Mouse (Mus musculus): ENCODE data around the gene Parp8.

GRCm38 (mm10) chr13:117006638-117007037, 18.7 kb downstream of the Parp8 start:
- no peak for TF ChIP-seq CTCF (IDR thresholded peaks at IDR 0.05; ENCODE audit: low read depth, low read length)
- no peak for TF ChIP-seq TAL1 (conservative IDR thresholded peaks at IDR 0.05; ENCODE audit: low read depth, low read length)
- TF ChIP-seq POLR2AphosphoS5 (IDR thresholded peaks at IDR 0.05; ENCODE audit: insufficient replicate concordance, low read depth, low read length): no peak
